Mouse (Mus musculus) MEL (cell line): ENCODE data around the gene Trmt112. TPM values are rescaled to one million over a fixed set of nuclear protein-coding genes. Genes with fewer than 3 reads are reported as not detected.

Experiments
- DNase-seq: peaks from one replicate; pipeline ENCODE4 v3.0.0; 2011; ENCODE audit warnings: low read depth, low spot score
- H3K27ac ChIP-seq: 2 replicates; pipeline ENCODE4 v1.5.1; 2012; ENCODE audit warnings: low read depth, mild to moderate bottlenecking, control low read depth, low read length, moderate library complexity; ENCODE audit not compliant: control insufficient read depth
- H3K27me3 ChIP-seq, 2 experiments: fragments of 150-350 bp in 1 of 2; sonication (generic) in 1 of 2; 2 replicates each; pipeline ENCODE4 v1.6.1; 2012; ENCODE audit warnings: low read length in 2 of 2, mild to moderate bottlenecking in 2 of 2, improper control_type of control experiment in 1 of 2, moderate library complexity in 1 of 2; ENCODE audit not compliant: insufficient read depth in 2 of 2, control insufficient read depth in 1 of 2
- H3K36me3 ChIP-seq, 2 experiments: 2 replicates each; pipeline ENCODE4 v1.6.1; 2012 to 2014; ENCODE audit warnings: low read length in 2 of 2, improper control_type of control experiment in 1 of 2, inconsistent platforms in 1 of 2, mild to moderate bottlenecking in 1 of 2; ENCODE audit not compliant: insufficient read depth in 2 of 2, control insufficient read depth in 1 of 2
- H3K4me1 ChIP-seq, 2 experiments: fragments of 150-350 bp in 1 of 2; sonication (generic) in 1 of 2; 2 replicates each; pipeline ENCODE4 v1.6.1; 2012; ENCODE audit warnings: low read length in 2 of 2, improper control_type of control experiment in 1 of 2, mild to moderate bottlenecking in 1 of 2; ENCODE audit not compliant: insufficient read depth in 2 of 2, control insufficient read depth in 1 of 2
- H3K4me3 ChIP-seq, 2 experiments: fragments of 150-350 bp in 1 of 2; sonication (generic) in 1 of 2; 2 replicates each; pipeline ENCODE4 v1.5.1; 2012; ENCODE audit warnings: low read depth in 2 of 2, low read length in 2 of 2, mild to moderate bottlenecking in 2 of 2, moderate library complexity in 2 of 2, control low read depth in 1 of 2, improper control_type of control experiment in 1 of 2; ENCODE audit not compliant: control insufficient read depth in 1 of 2, insufficient read depth in 1 of 2
- H3K79me2 ChIP-seq: 2 replicates; pipeline ENCODE4 v1.6.1; 2012; ENCODE audit warnings: mild to moderate bottlenecking, low read length, moderate library complexity; ENCODE audit not compliant: control insufficient read depth, poor library complexity, insufficient read depth
- H3K9ac ChIP-seq: 2 replicates; pipeline ENCODE4 v1.6.1; 2012; ENCODE audit warnings: low read depth, mild to moderate bottlenecking, control low read depth, low read length, moderate library complexity; ENCODE audit not compliant: control insufficient read depth, poor library complexity, severe bottlenecking
- H3K9me3 ChIP-seq: fragments of 150-350 bp; sonication (generic); replicated peaks from 2 replicates; pipeline ENCODE4 v1.6.1; 2012; ENCODE audit warnings: mild to moderate bottlenecking, low read length, improper control_type of control experiment, moderate library complexity; ENCODE audit not compliant: insufficient read depth
- CHD1 ChIP-seq: IDR thresholded peaks from 2 replicates; pipeline ENCODE4 v1.6.1; 2012; ENCODE audit warnings: low read depth, mild to moderate bottlenecking, inconsistent platforms, low read length, improper control_type of control experiment
- CTCF ChIP-seq, 3 experiments: IDR thresholded peaks in 2 of 3; conservative IDR thresholded peaks in 1 of 3; 2 replicates each; pipeline ENCODE4 v1.5.1; 2011 to 2012; ENCODE audit warnings: low read length in 3 of 3, low read depth in 2 of 3, mild to moderate bottlenecking in 2 of 3, improper control_type of control experiment in 1 of 3, inconsistent platforms in 1 of 3, mixed read lengths in 1 of 3, moderate library complexity in 1 of 3; ENCODE audit not compliant: control insufficient read depth in 1 of 3, insufficient read depth in 1 of 3, poor library complexity in 1 of 3, severe bottlenecking in 1 of 3
- GABPA ChIP-seq: IDR thresholded peaks from 2 replicates; pipeline ENCODE4 v1.6.1; 2012; ENCODE audit warnings: low read depth, mild to moderate bottlenecking, inconsistent platforms, low read length, improper control_type of control experiment, moderate library complexity
- MAFK ChIP-seq: IDR thresholded peaks from 2 replicates; pipeline ENCODE4 v1.6.1; 2011; ENCODE audit warnings: low read depth, mild to moderate bottlenecking, low read length, improper control_type of control experiment, borderline replicate concordance
- MAX ChIP-seq: IDR thresholded peaks from 2 replicates; pipeline ENCODE4 v1.6.1; 2011; ENCODE audit warnings: low read length, improper control_type of control experiment
- MEF2A ChIP-seq: IDR thresholded peaks from 2 replicates; pipeline ENCODE4 v1.6.1; 2014; ENCODE audit warnings: low read depth, mild to moderate bottlenecking, inconsistent platforms, low read length, improper control_type of control experiment; ENCODE audit not compliant: poor library complexity, insufficient replicate concordance, severe bottlenecking; ENCODE audit errors: extremely low read depth
- MYB ChIP-seq: IDR thresholded peaks from 2 replicates; pipeline ENCODE4 v1.6.1; 2011; ENCODE audit warnings: mild to moderate bottlenecking, low read depth, low read length, improper control_type of control experiment
- RAD21 ChIP-seq: IDR thresholded peaks from 2 replicates; pipeline ENCODE4 v1.6.1; 2011; ENCODE audit warnings: mild to moderate bottlenecking, low read depth, low read length, improper control_type of control experiment
- TBP ChIP-seq: IDR thresholded peaks from 2 replicates; pipeline ENCODE4 v1.8.0; 2011; ENCODE audit warnings: low read depth, low read length, improper control_type of control experiment
- TCF12 ChIP-seq: IDR thresholded peaks from 2 replicates; pipeline ENCODE4 v1.6.1; 2014; ENCODE audit warnings: low read depth, mild to moderate bottlenecking, inconsistent platforms, low read length, improper control_type of control experiment, moderate library complexity
- ZKSCAN1 ChIP-seq: IDR thresholded peaks from 2 replicates; pipeline ENCODE4 v1.6.1; 2012; ENCODE audit warnings: low read depth, mild to moderate bottlenecking, inconsistent platforms, low read length, improper control_type of control experiment, moderate library complexity
- ZNF384 ChIP-seq: IDR thresholded peaks from 2 replicates; pipeline ENCODE4 v1.6.1; 2012; ENCODE audit warnings: low read depth, mild to moderate bottlenecking, inconsistent platforms, low read length, improper control_type of control experiment
- polyA plus RNA-seq, 2 experiments: library from polyadenylated mRNA; stranded (reverse) in 1 of 2; unstranded in 1 of 2; fragments of >175 nt in 1 of 2; fragments of >200 nt in 1 of 2; gene quantifications; 2 replicates each; pipeline versions ENCODE4 v1.2.1 to v1.2.4; 2012; ENCODE audit warnings: low replicate concordance in 2 of 2, low read depth in 1 of 2; ENCODE audit not compliant: insufficient read length in 2 of 2, insufficient read depth in 1 of 2, missing spikeins in 1 of 2
- total RNA-seq: library from RNA; depleted of rRNA; stranded (reverse); fragments of 300-350 nt; gene quantifications from 2 replicates; pipeline ENCODE4 v1.2.3, GENCODE M21; 2012

Trmt112 gene
- total and polyA plus RNA-seq, 3 experiments = 294 to 319 TPM; not detected in 1

DNA sequence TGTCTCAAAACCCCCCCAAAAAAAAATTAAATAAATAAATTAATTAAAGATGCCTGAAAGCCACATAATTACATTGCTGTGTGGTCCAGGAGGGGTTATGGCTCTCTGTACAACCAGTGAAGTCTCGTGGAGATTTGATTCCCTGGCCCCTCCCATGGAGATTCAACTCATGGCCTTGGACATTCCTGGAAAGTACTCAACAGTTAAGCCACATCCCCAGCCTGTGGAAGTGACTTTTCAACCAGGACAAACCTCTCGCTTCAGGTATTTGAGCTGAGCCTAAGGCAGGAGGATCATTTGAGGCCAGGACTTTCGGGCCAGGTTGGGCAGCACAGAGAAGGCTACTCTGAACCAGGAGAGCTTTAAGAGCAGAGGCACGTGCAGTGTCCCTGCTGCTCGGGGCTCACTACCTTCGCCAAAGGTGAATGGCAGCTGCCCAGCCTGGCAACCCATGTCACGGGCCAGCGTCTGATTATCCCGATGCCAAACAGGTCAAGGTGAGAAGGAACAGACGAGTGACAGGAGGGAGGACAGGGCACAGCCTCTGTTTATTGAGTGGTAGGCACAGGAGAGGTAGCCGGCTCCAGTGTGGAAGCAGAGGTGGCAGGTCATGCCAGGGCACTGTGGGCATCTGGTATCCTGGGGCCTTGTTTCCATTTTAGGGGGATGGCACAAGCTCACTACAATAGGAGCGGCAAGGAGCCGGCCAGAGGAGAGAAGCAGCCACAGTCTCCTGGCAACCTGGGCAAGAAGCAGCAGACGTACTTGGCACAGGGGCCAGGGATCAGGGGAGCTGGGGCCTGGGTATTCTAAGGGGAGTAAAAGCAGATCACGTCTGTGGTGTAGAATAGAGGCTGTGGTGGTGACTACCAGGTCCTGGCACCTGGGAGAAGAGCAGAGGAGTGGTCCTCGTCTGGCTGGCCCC lies 28.3 kb downstream of the Trmt112 start:
- H3K27me3 ChIP-seq = no peaks in the 10 kb centered on the region
- no peaks in the 10 kb centered on the region for H3K9me3 ChIP-seq
- TF ChIP-seq CHD1 (no peak), GABPA (no peak)
- TF ChIP-seq, all 39 proteins: peak for 0
- H3K4me3 ChIP-seq = no peak overlapping the region
- H3K9ac ChIP-seq = no peak overlapping the region
- H3K27ac ChIP-seq = no peak overlapping the region
- DNase-seq = no peak
- peaks cover 8% of the 10 kb centered on the region; the same call in 1 of the 2 replicates for H3K79me2 ChIP-seq
- peaks cover 0 to 8% of the 10 kb centered on the region in 2 experiments; a peak in 2 of 4 replicates for H3K4me1 ChIP-seq
- peaks cover 0 to 2% of the 10 kb centered on the region in 2 experiments; a peak in 1 of 4 replicates for H3K36me3 ChIP-seq

DNA sequence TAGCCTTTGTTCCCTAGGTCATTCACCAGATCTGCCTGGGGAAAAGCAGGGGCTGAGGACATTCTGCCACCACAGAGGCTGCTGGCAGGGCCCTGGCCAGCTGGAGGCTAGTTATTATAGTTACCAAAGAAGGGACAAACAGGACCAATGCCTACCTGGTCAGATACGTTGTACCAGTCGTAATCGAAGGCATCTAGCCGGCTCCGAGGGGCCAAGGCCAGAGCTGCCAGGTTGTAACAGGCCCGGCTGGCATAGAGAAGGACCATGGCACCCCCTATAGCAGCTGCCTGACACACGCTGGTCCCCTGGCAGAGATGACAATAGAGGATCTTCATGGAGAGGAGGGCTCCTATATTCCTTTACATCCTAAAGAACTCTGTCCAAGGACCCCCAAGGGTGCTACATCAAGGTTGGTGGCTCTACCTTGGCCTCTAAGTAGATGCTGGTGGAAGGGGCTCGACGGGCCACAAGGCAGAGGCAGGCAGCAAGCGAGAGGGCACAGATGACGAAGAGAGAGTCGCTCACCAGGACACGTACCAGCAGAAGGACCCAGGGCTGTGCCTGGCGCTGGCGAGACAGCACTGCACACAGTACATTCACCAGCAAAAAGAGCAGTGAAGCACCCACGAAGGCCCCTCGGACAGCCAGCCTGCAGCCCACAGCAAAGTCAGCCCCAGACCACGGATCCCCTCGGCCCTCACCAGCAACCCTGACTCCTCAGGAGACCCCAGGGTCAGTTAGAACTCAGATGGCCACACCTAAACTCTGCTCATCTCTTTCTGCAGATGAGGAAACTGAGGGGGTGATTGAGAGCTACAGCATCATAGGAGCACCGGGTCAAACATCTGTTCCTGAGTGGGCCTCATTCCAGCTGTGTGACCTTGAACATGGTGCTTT lies 29.9 kb downstream of the Trmt112 start:
- Histone ChIP-seq H3K9ac (no peak overlapping the region), H3K4me1 (peaks cover 0 to 10% of the 10 kb centered on the region in 2 experiments; a peak in 2 of 4 replicates), H3K27ac (no peak overlapping the region), H3K9me3 (no peaks in the 10 kb centered on the region), H3K36me3 (peaks cover 0 to 2% of the 10 kb centered on the region in 2 experiments; a peak in 1 of 4 replicates)
- TF ChIP-seq MEF2A (no peak), ZKSCAN1 (no peak), ZNF384 (no peak), MYB (no peak), MAFK (no peak), TBP (no peak), CTCF (IDR thresholded peaks at IDR 0.05 in 2 of 3, conservative IDR thresholded peaks at IDR 0.05 in 1 of 3; ENCODE audit: control insufficient read depth in 1 of 3, insufficient read depth in 1 of 3, low read depth in 2 of 3, low read length in 3 of 3, poor library complexity in 1 of 3, severe bottlenecking in 1 of 3) (no peak), MAX (no peak), RAD21 (no peak), TCF12 (no peak)
- TF ChIP-seq, all 39 proteins: peak for 0
- Histone ChIP-seq H3K4me3 (no peak overlapping the region), H3K79me2 (peaks cover 8% of the 10 kb centered on the region; the same call in 1 of the 2 replicates), H3K27me3 (no peaks in the 10 kb centered on the region)
- DNase-seq = no peak
